Mouse (Mus musculus): ENCODE measurements at regions not wholly inside any gene's neighbourhood (a gene's known extent, or its start where the extent isn't known, plus 50 kb on each side); places are given as distances from the start of the nearest gene placed in this dataset.

GRCm38 (mm10) chr2:159418371-159418940 lies 623.8 kb downstream of the Dhx35 start:
- TF ChIP-seq SIN3A (IDR thresholded peaks at IDR 0.05; ENCODE audit: low read length) (no peak), ZMIZ1 (IDR thresholded peaks at IDR 0.05; ENCODE audit: low read depth, low read length) (no peak), MAX (IDR thresholded peaks at IDR 0.05; ENCODE audit: low read length) (no peak), CHD2 (IDR thresholded peaks at IDR 0.05; ENCODE audit: low read length) (no peak), TCF12 (IDR thresholded peaks at IDR 0.05; ENCODE audit: low read depth, low read length) (no peak), ZNF384 (IDR thresholded peaks at IDR 0.05; ENCODE audit: low read depth, low read length) (no peak)
